Mouse (Mus musculus): ENCODE results near the gene Boll. TPM values are rescaled to one million over a fixed set of nuclear protein-coding genes. Genes with fewer than 3 reads are reported as not detected.
"Not testable (repeated sequence)": the region's sequence is repeated elsewhere in the genome, so short reads cannot be mapped to it uniquely, and the experiment has no call there.

The Boll gene
- not detected in 2 replicates for polyA plus RNA-seq (2012; rRNA removed)

DNA sequence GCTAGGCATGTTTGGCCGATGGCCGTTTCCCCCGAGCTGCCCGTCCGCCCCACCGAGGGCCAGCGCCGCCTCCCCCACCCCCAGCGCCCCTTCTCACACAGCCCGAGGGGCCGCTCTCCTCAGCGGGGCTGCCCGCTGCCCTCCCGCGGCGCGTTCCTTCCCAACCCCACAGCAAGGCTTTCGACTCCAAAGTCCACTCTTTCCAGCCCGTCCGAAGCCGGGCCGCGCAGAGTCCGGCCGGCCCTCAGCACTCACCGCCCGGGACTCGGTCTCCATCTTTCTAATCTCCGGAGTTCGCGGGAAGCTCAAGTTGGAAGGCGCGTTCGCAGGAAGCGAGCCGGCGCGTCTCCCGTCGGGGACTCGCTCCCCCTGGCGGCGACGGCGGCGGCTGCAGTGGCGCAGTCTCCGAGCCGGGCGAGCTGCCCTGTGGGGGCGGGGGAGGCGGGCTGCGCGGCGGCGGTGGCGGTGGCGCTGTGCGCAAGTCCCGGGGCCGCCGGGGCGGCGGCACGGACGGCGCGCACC lies at the start of gene Boll:
TSS of gene Boll (minus strand) at position 426 of the 522 bp plus-strand sequence.
- DNase-seq (ENCODE audit: extremely low spot score in 1 of 2, low spot score in 1 of 2), result peak in 1 of 2 experiments; percentile 58

- DNase-seq (ENCODE audit: extremely low spot score in 1 of 2, low spot score in 1 of 2), result no peak
Measured at GRCm38 (mm10) chr1:55412569-55412968, 49.3 kb upstream of the Boll start.

GRCm38 (mm10) chr1:55411079-55411478 lies 47.8 kb upstream of the Boll start:
- no peak for DNase-seq (ENCODE audit: extremely low spot score in 1 of 2, low spot score in 1 of 2)

DNA sequence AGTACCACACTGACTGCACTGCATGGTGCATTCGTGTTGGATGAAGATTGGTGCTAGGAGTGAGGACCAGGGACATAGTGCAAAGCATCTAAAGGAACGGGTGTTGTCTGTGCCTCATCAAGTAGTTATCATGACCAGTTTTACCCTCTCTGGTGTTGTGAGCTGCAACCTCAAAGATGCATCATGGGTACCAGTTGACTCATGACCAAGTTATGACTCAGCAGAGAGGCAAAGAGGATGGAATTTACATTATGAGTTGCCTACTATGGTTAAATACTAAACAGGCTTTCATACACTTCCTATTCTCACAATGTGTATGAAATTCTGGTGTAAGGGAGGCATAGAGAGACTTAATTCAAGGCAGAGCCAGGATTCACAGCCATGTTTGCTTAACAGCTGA lies 47.4 kb upstream of the Boll start:
- no peak for DNase-seq (ENCODE audit: extremely low spot score in 1 of 2, low spot score in 1 of 2)

- DNase-seq (ENCODE audit: extremely low spot score in 1 of 2, low spot score in 1 of 2), result peak in 1 of 2 experiments; percentile 35
Measured at GRCm38 (mm10) chr1:55406531-55407375, 43.5 kb upstream of the Boll start.

DNA sequence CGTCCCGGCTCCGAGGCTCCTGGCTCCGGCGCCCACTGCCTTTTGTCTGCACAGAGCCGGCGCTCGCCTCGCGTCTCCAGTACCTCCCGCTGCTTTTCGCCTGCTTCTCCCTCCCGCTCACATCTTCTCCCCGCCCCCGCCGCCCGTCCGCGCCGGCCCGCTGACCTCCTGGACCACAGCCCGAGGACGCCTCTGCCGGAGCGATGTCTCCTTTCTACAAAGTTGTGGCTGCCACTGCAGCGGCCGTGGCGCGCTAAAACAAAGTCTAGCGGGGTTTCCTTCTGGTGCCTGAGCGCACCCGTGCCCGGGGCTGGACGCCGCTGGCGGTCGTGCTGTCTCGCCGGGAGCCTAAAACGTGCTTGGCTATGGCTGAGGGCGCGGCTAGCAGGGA lies 42.7 kb upstream of the Boll start:
- DNase-seq (ENCODE audit: extremely low spot score in 1 of 2, low spot score in 1 of 2), result peak in 1 of 2 experiments; percentile 72

- peak; percentile 95 to 97 for DNase-seq (ENCODE audit: extremely low spot score in 1 of 2, low spot score in 1 of 2)
Measured at GRCm38 (mm10) chr1:55405272-55406022, 42.2 kb upstream of the Boll start, which contains the start of gene Plcl1. TSS of gene Plcl1 (plus strand) at chr1:55405921.

- DNase-seq (ENCODE audit: extremely low spot score in 1 of 2, low spot score in 1 of 2), result peak; percentile 59 to 95
Measured at GRCm38 (mm10) chr1:55404439-55404838, 41.2 kb upstream of the Boll start.

DNA sequence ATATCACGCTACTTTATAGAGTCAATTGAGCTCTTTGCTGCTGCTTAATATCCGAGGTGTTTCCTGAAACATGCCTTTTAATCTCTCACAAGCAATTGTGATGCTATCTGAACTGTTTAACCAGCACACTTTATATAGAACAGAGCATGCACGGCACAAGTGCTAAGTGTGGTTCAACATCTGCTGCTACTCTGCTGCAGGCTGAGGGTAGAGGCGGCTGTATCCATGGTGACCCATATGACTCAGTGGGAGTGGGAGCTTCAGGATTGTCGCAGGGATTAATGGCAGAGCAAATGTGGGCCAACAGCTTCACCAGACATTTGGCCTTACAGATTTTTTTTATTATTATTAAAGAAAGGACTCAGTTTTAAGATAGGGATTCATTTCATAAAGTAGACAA lies 36.6 kb upstream of the Boll start:
- peak; percentile 60 to 72 for DNase-seq (ENCODE audit: extremely low spot score in 1 of 2, low spot score in 1 of 2)

- peak; percentile 49 to 90 for DNase-seq (ENCODE audit: extremely low spot score in 1 of 2, low spot score in 1 of 2)
Measured at GRCm38 (mm10) chr1:55383114-55383773, 20.0 kb upstream of the Boll start.

GRCm38 (mm10) chr1:55380527-55380926 lies 17.3 kb upstream of the Boll start:
- no peak for DNase-seq (ENCODE audit: extremely low spot score in 1 of 2, low spot score in 1 of 2)

DNA sequence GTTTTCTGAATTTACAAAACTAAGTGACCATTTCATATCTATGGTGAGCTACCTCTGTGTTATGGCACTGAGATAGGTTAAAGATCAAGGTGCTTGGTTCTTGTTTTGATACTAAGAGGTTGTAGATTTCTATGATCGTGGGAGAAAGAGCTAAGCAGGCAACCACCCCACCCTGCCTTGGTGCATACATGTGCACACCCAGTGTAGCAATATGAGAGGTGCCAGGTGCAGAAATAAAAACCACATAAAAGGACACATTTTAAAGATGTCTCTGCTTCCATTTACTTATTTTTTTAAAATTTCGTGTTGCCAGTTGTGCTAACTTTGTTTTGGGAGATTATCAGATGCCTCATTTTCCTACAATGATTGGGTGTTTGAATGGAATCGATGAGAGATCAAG lies 9.4 kb upstream of the Boll start:
- DNase-seq (ENCODE audit: extremely low spot score in 1 of 2, low spot score in 1 of 2), result no peak

GRCm38 (mm10) chr1:55363586-55363985 lies 317 bp upstream of the Boll start:
- peak in 1 of 2 experiments; percentile 7 for DNase-seq (ENCODE audit: extremely low spot score in 1 of 2, low spot score in 1 of 2)

DNA sequence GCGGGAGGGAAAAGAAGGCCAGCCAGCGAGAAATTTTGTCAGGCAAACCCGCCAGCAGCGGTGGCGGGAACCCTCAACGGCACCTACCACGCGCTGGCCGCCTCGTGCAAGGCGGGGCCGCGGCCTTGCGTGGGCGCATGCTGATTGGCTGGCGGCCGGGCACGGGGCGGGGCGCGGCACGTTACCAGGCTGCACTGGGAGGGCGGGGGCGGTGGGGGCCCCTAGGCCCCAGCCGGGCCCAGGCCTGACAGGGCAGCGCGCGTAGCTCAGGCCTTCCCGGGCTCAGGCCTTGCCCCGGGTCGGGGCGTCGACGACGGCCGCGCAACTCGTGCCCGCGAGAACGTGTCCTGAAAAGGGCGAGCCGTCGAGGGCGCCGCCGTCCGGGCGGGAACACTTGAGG lies 635 bp downstream of the Boll start:
- no peak for DNase-seq (ENCODE audit: extremely low spot score in 1 of 2, low spot score in 1 of 2)

- not testable (repeated sequence) for DNase-seq (ENCODE audit: extremely low spot score in 1 of 2, low spot score in 1 of 2)
Measured at GRCm38 (mm10) chr1:55351914-55352313, 11.4 kb downstream of the Boll start.

DNA sequence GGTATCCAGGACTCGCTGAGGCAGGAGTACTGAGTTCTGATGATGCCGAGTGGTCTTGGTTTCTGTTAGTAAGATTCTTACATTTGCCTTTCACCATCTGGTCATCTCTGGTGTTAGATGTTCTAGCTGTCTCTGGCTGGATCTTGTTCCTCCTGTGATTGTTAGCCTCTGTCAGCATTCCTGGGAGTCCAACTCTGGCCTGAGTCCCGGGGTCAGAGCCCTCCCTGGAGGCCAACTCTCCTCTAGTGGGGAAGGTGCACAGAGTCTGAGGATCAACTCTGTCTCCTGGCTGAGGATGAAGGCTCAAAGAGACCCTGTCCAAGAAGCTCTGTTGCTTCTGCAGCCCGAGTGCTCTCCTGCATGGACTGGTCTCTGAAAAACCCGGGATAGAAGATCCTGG lies 37.8 kb downstream of the Boll start:
- DNase-seq (ENCODE audit: extremely low spot score in 1 of 2, low spot score in 1 of 2), result not testable (repeated sequence)

GRCm38 (mm10) chr1:55301077-55301476 lies 62.2 kb downstream of the Boll start:
- peak in 1 of 2 experiments; percentile 36 for DNase-seq (ENCODE audit: extremely low spot score in 1 of 2, low spot score in 1 of 2)

- no peak for DNase-seq (ENCODE audit: extremely low spot score in 1 of 2, low spot score in 1 of 2)
Measured at GRCm38 (mm10) chr1:55279081-55279480, 84.2 kb downstream of the Boll start.

DNA sequence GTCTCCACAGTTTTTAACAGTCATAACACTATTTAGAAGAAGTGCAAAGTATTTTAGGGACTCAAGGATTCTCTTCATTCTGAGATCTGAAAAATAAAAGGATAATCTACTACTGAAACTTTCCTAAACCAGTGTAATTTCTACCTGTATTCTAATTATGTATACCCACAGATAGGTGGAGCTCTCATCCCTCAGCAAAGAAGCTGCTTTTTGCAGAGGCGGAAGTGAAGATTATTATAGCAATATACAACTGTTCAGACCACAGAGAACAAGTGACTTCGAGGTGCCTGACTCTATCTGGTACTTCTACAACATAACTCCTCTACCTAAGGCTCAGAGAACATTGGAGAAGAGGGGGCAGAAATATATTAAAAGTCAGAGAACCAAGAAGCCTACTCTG lies 97.8 kb downstream of the Boll start:
- DNase-seq (ENCODE audit: extremely low spot score in 1 of 2, low spot score in 1 of 2), result no peak

DNA sequence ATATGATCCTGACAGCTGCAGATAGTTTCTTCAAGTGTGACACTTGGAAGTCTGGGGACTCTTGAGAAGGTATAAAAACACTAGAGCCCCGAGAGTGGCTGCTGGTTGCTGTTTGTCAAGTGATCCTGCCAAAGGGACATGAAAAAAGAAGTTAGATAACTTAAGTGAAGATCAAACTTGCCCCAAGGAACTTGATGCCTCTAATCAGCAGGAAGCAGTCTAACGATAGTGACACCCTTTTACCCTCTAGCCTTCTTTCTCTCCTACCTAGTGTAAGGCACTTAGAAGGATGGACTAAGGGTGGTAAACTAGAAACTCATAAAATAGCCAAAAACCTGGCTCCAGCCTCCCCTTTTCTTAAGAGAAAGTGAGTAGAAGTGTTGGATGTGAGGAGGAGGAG lies 98.9 kb downstream of the Boll start:
- no peak for DNase-seq (ENCODE audit: extremely low spot score in 1 of 2, low spot score in 1 of 2)

GRCm38 (mm10) chr1:55246374-55246773 lies 116.9 kb downstream of the Boll start:
- DNase-seq (ENCODE audit: extremely low spot score in 1 of 2, low spot score in 1 of 2), result no peak

Data from frontal cortex, adult 2 months (tissue).